Mouse (Mus musculus): Measurements from ENCODE around the gene Atf4. TPM values are rescaled to one million over a fixed set of nuclear protein-coding genes. Genes with fewer than 3 reads are reported as not detected.

Gene Atf4
- polyA plus RNA-seq, 1 experiment, result 274 TPM

GRCm38 (mm10) chr15:80286851-80287415, 31.9 kb downstream of the Atf4 start, which contains the start of gene Cacna1i:
TSS of gene Cacna1i (plus strand) at chr15:80287238.
- TF ChIP-seq POLR2A (IDR thresholded peaks at IDR 0.05; ENCODE audit: low read depth, low read length), result no peak
- no peak for TF ChIP-seq CTCF (IDR thresholded peaks at IDR 0.05; ENCODE audit: extremely low read depth, insufficient read length, insufficient replicate concordance, low read depth, low read length)
- no peaks in the 10 kb centered on the region for H3K4me1 ChIP-seq (ENCODE audit: control insufficient read depth, insufficient read depth, insufficient read length, low read length)
- H3K27ac ChIP-seq (ENCODE audit: insufficient read depth, low read depth, low read length), result no peak within 1 kb of the TSS
- WGBS, result 3% methylated on average over 50 of the region's 50 CpGs
- H3K27me3 ChIP-seq (ENCODE audit: control insufficient read depth, insufficient read depth, low read length), result peaks cover 38% of the 10 kb centered on the region
- H3K36me3 ChIP-seq (ENCODE audit: control insufficient read depth, insufficient read depth, low read length), result no peaks in the 10 kb centered on the region
- H3K4me3 ChIP-seq (ENCODE audit: low read depth, low read length), result no peak within 1 kb of the TSS

DNA sequence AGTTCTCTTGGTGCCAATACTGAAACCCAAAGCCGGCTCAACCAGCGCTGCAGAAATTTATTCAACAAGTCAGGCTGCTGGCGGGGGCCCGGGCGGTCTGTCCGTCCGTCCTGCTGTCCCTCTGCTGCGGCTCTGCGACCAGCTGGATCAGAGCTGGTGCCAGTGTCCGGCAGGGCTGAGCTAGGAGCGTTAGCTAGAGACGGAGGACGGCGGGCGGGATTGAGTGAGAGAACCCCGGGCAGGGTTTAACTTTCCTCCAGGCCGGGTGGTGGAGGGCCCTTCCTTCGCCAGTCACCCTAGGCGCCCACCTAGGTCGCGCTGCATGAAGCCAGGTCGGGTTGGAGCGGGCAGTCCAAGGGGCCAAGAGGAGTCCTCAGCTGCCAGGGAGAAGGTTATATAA, 33.1 kb downstream of the Atf4 start:
- Histone ChIP-seq H3K27me3 (ENCODE audit: control insufficient read depth, insufficient read depth, low read length) (peaks cover 38% of the 10 kb centered on the region), H3K36me3 (ENCODE audit: control insufficient read depth, insufficient read depth, low read length) (no peaks in the 10 kb centered on the region), H3K4me1 (ENCODE audit: control insufficient read depth, insufficient read depth, insufficient read length, low read length) (no peaks in the 10 kb centered on the region), H3K27ac (ENCODE audit: insufficient read depth, low read depth, low read length) (no peak overlapping the region), H3K4me3 (ENCODE audit: low read depth, low read length) (no peak overlapping the region)
- TF ChIP-seq CTCF (IDR thresholded peaks at IDR 0.05; ENCODE audit: extremely low read depth, insufficient read length, insufficient replicate concordance, low read depth, low read length), result no peak
- WGBS, result 8% methylated on average over 23 of the region's 23 CpGs

DNA sequence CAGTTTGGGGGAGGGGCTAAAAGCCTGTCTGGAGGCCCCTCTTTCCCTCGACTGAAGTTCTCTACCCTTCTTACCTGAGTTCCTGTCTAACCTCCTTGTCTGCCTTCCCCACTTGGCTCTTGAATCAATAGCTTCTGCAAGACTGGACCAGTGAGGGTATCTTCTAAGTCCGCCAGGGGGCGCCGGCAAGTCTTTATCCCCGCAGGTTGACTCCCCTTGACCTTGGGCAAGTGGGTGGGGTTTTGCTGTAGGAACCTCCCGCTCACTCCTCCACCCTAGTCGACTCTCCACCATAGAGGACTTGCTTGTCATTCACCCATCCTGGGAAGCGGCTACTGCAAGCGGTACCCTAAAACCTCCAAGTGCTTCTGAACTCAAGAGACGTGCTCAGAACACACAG, 34.5 kb downstream of the Atf4 start:
- Histone ChIP-seq H3K4me3 (ENCODE audit: low read depth, low read length) (no peak overlapping the region), H3K36me3 (ENCODE audit: control insufficient read depth, insufficient read depth, low read length) (no peaks in the 10 kb centered on the region), H3K27me3 (ENCODE audit: control insufficient read depth, insufficient read depth, low read length) (peaks cover 34% of the 10 kb centered on the region), H3K4me1 (ENCODE audit: control insufficient read depth, insufficient read depth, insufficient read length, low read length) (no peaks in the 10 kb centered on the region), H3K27ac (ENCODE audit: insufficient read depth, low read depth, low read length) (no peak overlapping the region)
- 7% methylated on average over 10 of the region's 10 CpGs for WGBS
- TF ChIP-seq POLR2A (IDR thresholded peaks at IDR 0.05; ENCODE audit: low read depth, low read length) (no peak), CTCF (IDR thresholded peaks at IDR 0.05; ENCODE audit: extremely low read depth, insufficient read length, insufficient replicate concordance, low read depth, low read length) (peak; percentile 72; the same call in 1 of the 2 replicates)

DNA sequence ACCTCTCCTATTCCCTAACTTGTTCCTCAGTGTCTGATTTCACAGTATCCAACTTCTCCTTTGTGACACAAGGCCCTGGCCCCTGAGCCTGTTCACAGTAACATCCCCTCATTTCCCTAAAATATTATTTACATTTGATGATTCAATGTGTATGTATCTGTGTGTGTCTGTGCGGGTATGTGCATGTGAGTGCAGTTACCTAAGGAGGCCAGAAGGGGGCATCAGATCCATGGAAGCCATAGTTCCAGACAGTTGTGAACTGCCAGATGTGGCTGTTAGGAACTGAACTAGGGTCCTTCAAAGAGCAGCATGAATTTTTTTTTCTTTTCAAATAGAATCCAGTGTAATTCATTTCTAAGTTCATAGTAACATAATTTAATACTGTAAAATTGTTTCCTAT, 42.2 kb downstream of the Atf4 start:
- H3K36me3 ChIP-seq (ENCODE audit: control insufficient read depth, insufficient read depth, low read length), result no peaks in the 10 kb centered on the region
- H3K4me1 ChIP-seq (ENCODE audit: control insufficient read depth, insufficient read depth, insufficient read length, low read length), result no peaks in the 10 kb centered on the region
- TF ChIP-seq CTCF (IDR thresholded peaks at IDR 0.05; ENCODE audit: extremely low read depth, insufficient read length, insufficient replicate concordance, low read depth, low read length), result no peak
- no peak for TF ChIP-seq POLR2A (IDR thresholded peaks at IDR 0.05; ENCODE audit: low read depth, low read length)
- no peak overlapping the region for H3K4me3 ChIP-seq (ENCODE audit: low read depth, low read length)
- no peak overlapping the region for H3K27ac ChIP-seq (ENCODE audit: insufficient read depth, low read depth, low read length)
- WGBS, result 100% methylated on average over 1 of the region's 1 CpGs
- H3K27me3 ChIP-seq (ENCODE audit: control insufficient read depth, insufficient read depth, low read length), result no peaks in the 10 kb centered on the region

- no peak for TF ChIP-seq POLR2A (IDR thresholded peaks at IDR 0.05; ENCODE audit: low read depth, low read length)
- TF ChIP-seq CTCF (IDR thresholded peaks at IDR 0.05; ENCODE audit: extremely low read depth, insufficient read length, insufficient replicate concordance, low read depth, low read length), result no peak
- Histone ChIP-seq H3K27ac (ENCODE audit: insufficient read depth, low read depth, low read length) (no peak overlapping the region), H3K27me3 (ENCODE audit: control insufficient read depth, insufficient read depth, low read length) (no peaks in the 10 kb centered on the region), H3K4me3 (ENCODE audit: low read depth, low read length) (no peak overlapping the region), H3K36me3 (ENCODE audit: control insufficient read depth, insufficient read depth, low read length) (no peaks in the 10 kb centered on the region), H3K4me1 (ENCODE audit: control insufficient read depth, insufficient read depth, insufficient read length, low read length) (no peaks in the 10 kb centered on the region)
- 69% methylated on average over 14 of the region's 14 CpGs for WGBS
Measured at GRCm38 (mm10) chr15:80303779-80304178, 48.8 kb downstream of the Atf4 start.

DNA sequence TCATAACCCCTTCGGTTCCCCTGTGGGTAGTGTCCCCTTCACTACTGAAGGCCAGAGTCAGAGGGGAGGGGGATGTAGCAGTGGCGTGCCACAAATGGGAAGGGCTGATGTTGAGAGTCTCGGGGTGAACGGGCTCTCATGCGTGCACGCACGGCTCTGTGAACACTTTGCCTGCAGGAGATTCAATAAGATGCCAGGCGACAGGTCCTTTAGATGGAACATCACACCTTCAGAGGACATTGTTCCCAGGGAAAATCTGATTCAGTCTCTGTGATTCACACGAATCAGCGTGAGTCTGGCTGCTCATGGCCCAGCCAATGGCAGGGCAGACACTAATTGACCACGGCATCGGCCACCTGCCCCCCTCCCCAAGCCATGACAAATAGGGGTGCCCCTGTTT, 49.2 kb downstream of the Atf4 start:
- no peaks in the 10 kb centered on the region for H3K36me3 ChIP-seq (ENCODE audit: control insufficient read depth, insufficient read depth, low read length)
- H3K27me3 ChIP-seq (ENCODE audit: control insufficient read depth, insufficient read depth, low read length), result no peaks in the 10 kb centered on the region
- TF ChIP-seq POLR2A (IDR thresholded peaks at IDR 0.05; ENCODE audit: low read depth, low read length) (no peak), CTCF (IDR thresholded peaks at IDR 0.05; ENCODE audit: extremely low read depth, insufficient read length, insufficient replicate concordance, low read depth, low read length) (no peak)
- no peaks in the 10 kb centered on the region for H3K4me1 ChIP-seq (ENCODE audit: control insufficient read depth, insufficient read depth, insufficient read length, low read length)
- H3K27ac ChIP-seq (ENCODE audit: insufficient read depth, low read depth, low read length), result no peak overlapping the region
- 84% methylated on average over 12 of the region's 12 CpGs for WGBS
- H3K4me3 ChIP-seq (ENCODE audit: low read depth, low read length), result no peak overlapping the region

DNA sequence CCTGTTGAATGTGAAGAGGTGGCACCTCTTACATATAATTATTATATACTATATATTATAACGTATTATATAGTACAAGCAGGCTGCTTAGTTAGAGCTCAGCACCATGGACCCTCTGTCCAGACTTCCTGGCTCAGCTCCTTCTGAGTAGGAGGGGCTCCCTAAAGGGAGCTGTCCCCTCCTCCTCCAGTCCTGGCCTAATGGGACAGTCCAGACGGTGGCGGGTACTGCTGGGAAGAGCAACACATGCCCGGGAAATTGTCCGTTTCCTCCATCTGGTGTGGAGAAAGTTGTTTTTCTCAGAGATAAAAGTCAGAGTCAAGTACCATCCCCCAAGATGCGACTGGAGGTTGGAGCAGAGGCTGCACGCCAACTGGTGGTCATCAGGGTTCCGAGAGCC, 51.2 kb downstream of the Atf4 start:
- no peak overlapping the region for H3K27ac ChIP-seq (ENCODE audit: insufficient read depth, low read depth, low read length)
- H3K4me3 ChIP-seq (ENCODE audit: low read depth, low read length), result no peak overlapping the region
- H3K4me1 ChIP-seq (ENCODE audit: control insufficient read depth, insufficient read depth, insufficient read length, low read length), result no peaks in the 10 kb centered on the region
- no peaks in the 10 kb centered on the region for H3K36me3 ChIP-seq (ENCODE audit: control insufficient read depth, insufficient read depth, low read length)
- H3K27me3 ChIP-seq (ENCODE audit: control insufficient read depth, insufficient read depth, low read length), result no peaks in the 10 kb centered on the region
- WGBS, result 58% methylated on average over 8 of the region's 8 CpGs
- TF ChIP-seq CTCF (IDR thresholded peaks at IDR 0.05; ENCODE audit: extremely low read depth, insufficient read length, insufficient replicate concordance, low read depth, low read length), result no peak
- TF ChIP-seq POLR2A (IDR thresholded peaks at IDR 0.05; ENCODE audit: low read depth, low read length), result no peak

Other genes with a start within 250 kb of the Atf4 start
- 5.7 and 8.0 TPM in 2 replicates for gene Pdgfb, start 240.2 kb upstream of the Atf4 start, polyA plus RNA-seq (2012; rRNA removed)
- gene Syngr1, start 163.8 kb upstream of the Atf4 start, polyA plus RNA-seq (2012; rRNA removed), result 13.4 and 29.1 TPM in 2 replicates
- 129 and 298 TPM in 2 replicates for gene Rpl3, start 163.3 kb upstream of the Atf4 start, polyA plus RNA-seq (2012; rRNA removed)
- 14.7 and 28.6 TPM in 2 replicates for gene Tab1, start 122.1 kb upstream of the Atf4 start, polyA plus RNA-seq (2012; rRNA removed)
- 28.4 and 62.6 TPM in 2 replicates for gene Mgat3, start 81.5 kb upstream of the Atf4 start, polyA plus RNA-seq (2012; rRNA removed)
- 9.4 and 16.7 TPM in 2 replicates for gene Mief1, start 21.2 kb upstream of the Atf4 start, polyA plus RNA-seq (2012; rRNA removed)
- not detected in 2 replicates for gene AC140267.1, start 19.3 kb upstream of the Atf4 start, polyA plus RNA-seq (2012; rRNA removed)
- 19.1 and 19.3 TPM in 2 replicates for gene Rps19bp1, start 9.1 kb downstream of the Atf4 start, polyA plus RNA-seq (2012; rRNA removed)
- 0.46 and 0.85 TPM in 2 replicates for gene Cacna1i, start 32.1 kb downstream of the Atf4 start, polyA plus RNA-seq (2012; rRNA removed)